ENCODE assay signal across 37 mouse cellular contexts in the genomic region with DNA sequence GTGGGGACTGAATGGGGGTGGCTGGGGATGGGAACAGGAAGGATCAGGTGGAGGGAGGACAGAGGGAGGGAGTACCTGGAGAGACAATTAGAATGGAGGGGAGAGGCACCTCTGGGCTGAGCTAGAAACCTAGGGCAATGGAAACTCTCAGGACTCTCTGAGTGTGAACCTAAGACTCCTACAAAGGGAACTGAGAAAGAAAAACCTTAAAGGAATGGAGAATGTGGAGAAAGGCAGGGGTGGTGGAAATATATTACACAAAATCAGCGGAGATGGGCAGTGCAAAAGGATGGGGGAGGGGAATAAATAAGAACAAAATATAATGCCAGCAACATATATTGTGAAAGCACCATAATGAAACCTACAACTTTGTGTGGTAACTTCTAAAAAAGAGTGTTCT. TPM values are rescaled to one million over a fixed set of nuclear protein-coding genes. Genes with fewer than 3 reads are reported as not detected.
"Had no signal": no experiment of that assay in that cellular context is flagged by ENCODE, and none has a peak within 500 bp of the region (broad histone marks: within the 10 kb centered on the region; RNA-seq: fewer than 3 reads in every experiment).

No protein-coding gene starts in this region.

- H3K9me3 ChIP-seq: embryonic facial prominence, embryonic 10.5 days; embryonic facial prominence, embryonic 12.5 days; embryonic facial prominence, embryonic 13.5 days; embryonic facial prominence, embryonic 15.5 days; forebrain, embryonic 10.5 days; forebrain, embryonic 12.5 days; forebrain, embryonic 13.5 days; forebrain, embryonic 15.5 days had no signal

- H3K36me3 ChIP-seq: embryonic facial prominence, embryonic 10.5 days; embryonic facial prominence, embryonic 12.5 days; embryonic facial prominence, embryonic 13.5 days; embryonic facial prominence, embryonic 15.5 days; forebrain, embryonic 10.5 days; forebrain, embryonic 12.5 days; forebrain, embryonic 15.5 days had no signal

- H3K27me3 ChIP-seq: embryonic facial prominence, embryonic 12.5 days; embryonic facial prominence, embryonic 13.5 days; embryonic facial prominence, embryonic 15.5 days; forebrain, embryonic 12.5 days; forebrain, embryonic 13.5 days; forebrain, embryonic 15.5 days had no signal

- H3K4me2 ChIP-seq: embryonic facial prominence, embryonic 12.5 days; embryonic facial prominence, embryonic 13.5 days; embryonic facial prominence, embryonic 15.5 days; forebrain, embryonic 12.5 days; forebrain, embryonic 13.5 days; forebrain, embryonic 15.5 days had no signal

- ATAC-seq: forebrain, embryonic 13.5 days; forebrain, embryonic 14.5 days; forebrain, embryonic 15.5 days; forebrain, embryonic 16.5 days; forebrain, postnatal 0 days had no signal

- DNase-seq: cerebellum, adult 9-10 months; cerebellum, adult 9-11 months; cerebellum, postnatal 10 days; cerebellum, postnatal 14 days; cerebellum, postnatal 25 days; cerebellum, postnatal 36 days; embryo, embryonic 11 days; forebrain, postnatal 0 days; gastrocnemius, adult 2 months; gastrocnemius, postnatal 10 days; gastrocnemius, postnatal 14 days; gastrocnemius, postnatal 25 days; gastrocnemius, postnatal 36 days; heart, adult 11 months; heart, adult 18-20 months; heart, adult 2 months had no signal

- H3K4me1 ChIP-seq: embryonic facial prominence, embryonic 12.5 days; embryonic facial prominence, embryonic 15.5 days; forebrain, embryonic 12.5 days; forebrain, embryonic 13.5 days; forebrain, embryonic 15.5 days had no signal

- H3K4me3 ChIP-seq: embryonic facial prominence, embryonic 10.5 days; embryonic facial prominence, embryonic 12.5 days; embryonic facial prominence, embryonic 13.5 days; embryonic facial prominence, embryonic 15.5 days; erythroblast, embryonic 14.5 days; forebrain, embryonic 10.5 days; forebrain, embryonic 12.5 days; forebrain, embryonic 13.5 days; forebrain, embryonic 15.5 days; gastrocnemius, adult 2 months; heart, adult 2 months had no signal

- H3K9ac ChIP-seq: embryonic facial prominence, embryonic 12.5 days; embryonic facial prominence, embryonic 13.5 days; embryonic facial prominence, embryonic 15.5 days; forebrain, embryonic 12.5 days; forebrain, embryonic 13.5 days; forebrain, embryonic 15.5 days; forebrain, postnatal 0 days had no signal

- H3K27ac ChIP-seq: embryonic facial prominence, embryonic 10.5 days; embryonic facial prominence, embryonic 12.5 days; embryonic facial prominence, embryonic 13.5 days; embryonic facial prominence, embryonic 15.5 days; forebrain, embryonic 10.5 days; forebrain, embryonic 12.5 days; forebrain, embryonic 13.5 days; forebrain, embryonic 15.5 days; gastrocnemius, adult 2 months; heart, adult 2 months had no signal

RNA-seq across cellular contexts. Expression of gene Tigit, which starts 8.0 kb away (rescaled TPM):
- total RNA-seq: common myeloid progenitor, adult 5-6 weeks; forebrain, postnatal 0 days; gastrocnemius, adult 18-20 months; gastrocnemius, adult 2 months; gastrocnemius, adult 8-10 months; gastrocnemius, postnatal 10 days; gastrocnemius, postnatal 14 days; gastrocnemius, postnatal 25 days; gastrocnemius, postnatal 36 days; gastrocnemius, postnatal 4 days; granulocyte monocyte progenitor cell, adult 5-6 weeks; heart, adult 18-20 months; heart, adult 2 months; heart, adult 8-10 months had no signal
- polyA plus RNA-seq: cortical plate, adult 2 months; embryonic facial prominence, embryonic 10.5 days; embryonic facial prominence, embryonic 12.5 days; embryonic facial prominence, embryonic 13.5 days; embryonic facial prominence, embryonic 14.5 days; erythroblast, embryonic 14.5 days; forebrain, embryonic 10.5 days; forebrain, embryonic 11.5 days; forebrain, embryonic 12.5 days; forebrain, embryonic 13.5 days; forebrain, embryonic 14.5 days; forebrain, embryonic 15.5 days; forebrain, embryonic 16.5 days; frontal cortex, adult 2 months had no signal
